Mouse (Mus musculus) kidney, postnatal 0 days (tissue): ENCODE measurements around the gene Olfr1274-ps. TPM values are rescaled to one million over a fixed set of nuclear protein-coding genes. Genes with fewer than 3 reads are reported as not detected.
A peak's percentile ranks its signal among the peaks of the same experiment; 100 is the strongest.
"Not testable (repeated sequence)": the region's sequence is repeated elsewhere in the genome, so short reads cannot be mapped to it uniquely, and the experiment has no call there.

Experiments used
- ATAC-seq: fragments of 200-750 bp; cut with Nextera tagmentation; replicated peaks from 2 replicates; pipeline ENCODE4 v1.8.0; 2017; ENCODE audit warnings: low read depth, moderate number of reproducible peaks, moderate TSS enrichment, moderate library complexity; ENCODE audit not compliant: low FRiP score
- DNase-seq: peaks from one replicate; pipeline ENCODE4 v3.0.0-alpha.2; 2016; ENCODE audit warnings: low spot score
- H3K27ac ChIP-seq: fragments of 300-500 bp; sonication (generic); 2 replicates; pipeline ENCODE4 v1.5.1; 2014; ENCODE audit warnings: mild to moderate bottlenecking
- H3K27me3 ChIP-seq: fragments of 300-500 bp; sonication (generic); 2 replicates; pipeline ENCODE4 v1.6.1; 2014; ENCODE audit warnings: low read length, mixed read lengths; ENCODE audit not compliant: insufficient read depth
- H3K36me3 ChIP-seq: fragments of 300-500 bp; sonication (generic); 2 replicates; pipeline ENCODE4 v1.6.1; 2014; ENCODE audit warnings: low read length, mixed read lengths; ENCODE audit not compliant: insufficient read depth
- H3K4me1 ChIP-seq: fragments of 300-500 bp; sonication (generic); replicated peaks from 2 replicates; pipeline ENCODE4 v1.6.1; 2014; ENCODE audit warnings: antibody characterized with exemption, low read length, mixed read lengths; ENCODE audit not compliant: insufficient read depth
- H3K4me2 ChIP-seq: fragments of 300-500 bp; sonication (generic); 2 replicates; pipeline ENCODE4 v1.6.1; 2014; ENCODE audit warnings: mild to moderate bottlenecking, low read length, moderate library complexity, mixed read lengths
- H3K4me3 ChIP-seq: fragments of 300-500 bp; sonication (generic); replicated peaks from 2 replicates; pipeline ENCODE4 v1.5.1; 2014; ENCODE audit warnings: low read depth, low read length
- H3K9ac ChIP-seq: fragments of 300-500 bp; sonication (generic); 2 replicates; pipeline ENCODE4 v1.6.1; 2014; ENCODE audit warnings: low read depth, low read length
- H3K9me3 ChIP-seq: fragments of 300-500 bp; sonication (generic); replicated peaks from 2 replicates; pipeline ENCODE4 v1.6.1; 2016; ENCODE audit warnings: low read length, inconsistent platforms, mixed read lengths
- WGBS: fragments of 180-500 bp; shearing (Covaris S2); extraction: QIAGEN DNeasy Blood & Tissue Kit; methylation state at CpG from one replicate; pipeline ENCODE4 v1.1.7; 2014; 5-methylcytosine and 5-hydroxymethylcytosine counted together
- polyA plus RNA-seq: library from polyadenylated mRNA; unstranded; fragments of >200 nt; fragmentation: Nextera tagmentation; extraction: Ambion mirVana; gene quantifications from 2 replicates; pipeline ENCODE4 v1.2.1, GENCODE M21; 2015

The Olfr1274-ps gene
- polyA plus RNA-seq = not detected in 2 replicates

DNA sequence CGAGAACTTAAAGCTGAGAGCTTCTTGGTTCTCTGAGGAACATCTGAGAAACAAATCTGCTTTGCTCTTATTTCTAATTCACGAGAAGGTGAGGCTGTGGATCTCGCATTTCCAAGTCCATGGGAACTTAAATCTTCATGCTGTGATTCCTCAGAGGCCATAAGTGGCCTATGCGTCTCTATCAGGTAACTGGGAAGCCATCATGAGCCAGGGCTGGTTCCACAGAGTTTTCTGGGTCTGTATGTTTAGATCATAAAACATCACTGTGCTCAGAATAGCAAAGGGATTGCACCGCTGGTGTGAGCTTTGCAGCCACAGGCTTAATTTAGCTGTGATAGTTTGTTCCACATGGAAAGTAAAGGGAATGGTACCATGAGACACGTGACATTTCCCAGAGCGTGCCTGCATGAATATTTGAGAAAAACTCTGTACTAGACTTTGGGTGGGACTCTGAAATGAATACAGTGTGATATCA is at the start of gene Olfr1274-ps:
TSS of gene Olfr1274-ps (plus strand) at position 51 of the 475 bp plus-strand sequence.
- H3K9ac ChIP-seq = not testable (repeated sequence)
- 74% methylated on average over 5 of the region's 7 CpGs for WGBS

DNA sequence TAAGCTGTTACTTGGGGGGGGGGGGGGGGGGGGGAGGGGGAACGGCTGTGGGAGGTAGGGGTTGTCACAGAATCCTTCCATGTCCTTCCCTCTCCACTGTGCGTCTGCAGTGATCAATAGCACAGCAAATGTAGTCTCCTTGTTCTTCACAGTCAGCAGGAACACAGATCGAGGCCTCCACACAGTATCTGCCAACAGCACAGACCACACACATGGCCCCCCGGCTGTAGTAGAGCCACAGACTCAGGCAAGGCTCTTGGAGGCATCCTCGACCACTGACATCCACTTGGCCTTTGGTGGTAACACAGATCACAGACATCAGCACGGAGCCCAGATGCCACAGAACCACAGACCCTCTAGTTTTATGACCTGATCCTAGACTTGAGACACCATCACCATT is 47.4 kb upstream of the Olfr1274-ps start:
- not testable (repeated sequence) for ATAC-seq, H3K36me3 ChIP-seq, H3K9ac ChIP-seq, H3K4me1 ChIP-seq, H3K4me2 ChIP-seq, DNase-seq, H3K9me3 ChIP-seq, H3K27me3 ChIP-seq, H3K27ac ChIP-seq, H3K4me3 ChIP-seq
- no CpG with 5 or more reads among the region's 6 CpGs for WGBS

More for the DNA sequence above, at the start of gene Olfr1274-ps:
- H3K4me2 ChIP-seq, H3K36me3 ChIP-seq, H3K27ac ChIP-seq, ATAC-seq, H3K9me3 ChIP-seq, DNase-seq, H3K4me1 ChIP-seq, H3K4me3 ChIP-seq, H3K27me3 ChIP-seq: not testable (repeated sequence)

DNA sequence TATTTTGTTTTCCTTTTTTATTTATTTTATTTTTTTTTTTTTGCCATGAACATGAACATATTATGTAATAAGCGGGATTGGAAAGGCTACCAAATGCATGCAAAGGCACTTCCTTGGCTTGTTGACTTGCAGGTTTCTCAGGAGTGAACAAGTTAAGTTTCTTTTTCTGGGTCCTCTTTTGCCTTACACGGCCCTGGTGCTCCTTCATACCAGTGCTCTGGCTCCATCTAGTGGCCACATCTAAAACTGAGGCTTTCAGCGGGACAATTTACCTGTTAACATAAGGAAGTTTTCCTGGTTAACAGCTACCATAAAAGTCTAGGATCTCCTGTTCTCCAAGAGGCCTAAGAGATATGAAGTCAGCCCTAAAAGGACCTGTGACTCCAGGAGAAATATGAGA is 46.9 kb upstream of the Olfr1274-ps start:
- H3K9ac ChIP-seq, H3K9me3 ChIP-seq, DNase-seq, H3K36me3 ChIP-seq, H3K4me1 ChIP-seq, H3K27me3 ChIP-seq, H3K4me2 ChIP-seq, H3K27ac ChIP-seq, H3K4me3 ChIP-seq: not testable (repeated sequence)
- WGBS = no CpG with 5 or more reads among the region's 3 CpGs
- peak; percentile 57; the same call in 1 of the 2 replicates for ATAC-seq

DNA sequence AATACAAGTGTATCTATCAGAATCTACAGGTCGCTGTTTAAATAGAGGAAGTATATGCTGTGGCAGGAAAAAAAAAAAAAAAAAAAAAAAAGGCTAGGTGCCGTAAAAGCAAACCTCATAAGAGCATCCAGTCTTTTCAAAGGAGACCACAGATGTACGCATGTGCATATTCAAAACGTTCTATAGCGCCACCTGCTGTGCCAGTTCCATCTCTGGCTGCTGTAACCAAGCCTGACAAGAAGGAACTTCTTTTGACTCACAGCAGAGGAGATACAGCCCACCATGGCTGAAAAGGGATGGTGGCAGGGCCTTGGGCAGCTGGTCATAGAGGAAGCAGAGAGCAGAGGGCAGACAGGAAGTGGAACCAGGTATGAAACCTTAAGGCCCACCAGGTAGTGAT is 39.3 kb upstream of the Olfr1274-ps start:
- not testable (repeated sequence) for ATAC-seq, DNase-seq, H3K4me1 ChIP-seq, H3K9me3 ChIP-seq, H3K36me3 ChIP-seq, H3K4me2 ChIP-seq, H3K27ac ChIP-seq, H3K9ac ChIP-seq, H3K27me3 ChIP-seq, H3K4me3 ChIP-seq
- no CpG with 5 or more reads among the region's 5 CpGs for WGBS

DNA sequence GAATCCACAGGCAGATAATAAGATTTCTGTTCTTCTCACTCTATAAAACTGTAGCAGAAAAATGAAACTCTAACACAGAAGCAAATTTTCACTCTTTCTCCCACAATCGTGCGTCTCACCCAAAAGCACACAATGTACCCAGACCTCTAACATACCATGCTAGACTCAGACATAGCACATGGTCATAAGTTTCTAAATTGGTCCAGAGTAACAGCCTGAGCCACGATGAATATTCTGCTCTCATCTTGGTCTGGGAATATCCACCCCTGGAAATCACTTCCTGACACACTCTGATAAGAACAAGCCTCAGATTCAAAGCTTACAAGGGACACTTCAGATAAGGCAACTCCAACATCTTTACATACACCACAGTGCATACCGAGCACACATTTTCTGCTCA is 38.3 kb upstream of the Olfr1274-ps start:
- not testable (repeated sequence) for H3K9ac ChIP-seq, H3K27ac ChIP-seq, H3K4me3 ChIP-seq, DNase-seq, H3K36me3 ChIP-seq, ATAC-seq, H3K9me3 ChIP-seq, H3K27me3 ChIP-seq, H3K4me2 ChIP-seq, H3K4me1 ChIP-seq
- no CpG with 5 or more reads among the region's 4 CpGs for WGBS

DNA sequence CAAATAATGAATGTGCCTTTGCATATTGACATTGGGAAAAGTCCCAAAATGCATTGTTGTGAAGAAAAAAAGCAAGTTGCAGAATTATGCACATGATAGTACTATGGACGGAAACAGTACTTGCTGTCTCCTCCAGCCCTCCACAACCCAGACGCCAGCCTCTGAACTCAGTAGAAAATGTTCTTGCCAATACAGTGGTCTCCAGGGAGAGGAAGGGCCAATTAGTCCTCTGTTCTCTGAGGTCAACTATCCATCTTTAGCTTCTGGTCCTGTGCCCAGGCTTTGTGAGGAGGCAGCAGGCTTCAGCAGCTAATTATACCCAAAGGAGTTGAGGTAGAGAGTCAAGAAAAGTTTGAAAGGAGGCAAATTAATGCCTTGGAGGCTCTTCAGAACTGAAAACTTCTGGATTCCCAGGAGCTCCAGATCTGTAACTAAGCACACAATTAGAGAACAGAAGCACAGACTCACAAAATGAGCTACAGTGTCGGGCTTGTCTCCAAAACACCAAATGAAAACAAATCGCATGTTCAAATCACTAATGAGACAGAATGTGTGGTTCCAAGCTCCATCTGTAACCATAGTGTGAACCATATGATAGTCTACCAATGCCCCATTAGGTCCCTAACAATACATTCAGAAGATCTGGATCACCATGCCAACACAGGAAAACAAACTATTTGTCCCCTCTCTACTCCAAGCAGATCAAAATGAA is 15.8 kb downstream of the Olfr1274-ps start:
- not testable (repeated sequence) for H3K27ac ChIP-seq, ATAC-seq, H3K4me3 ChIP-seq, H3K9ac ChIP-seq, H3K27me3 ChIP-seq, H3K4me1 ChIP-seq, H3K36me3 ChIP-seq, H3K4me2 ChIP-seq, DNase-seq, H3K9me3 ChIP-seq
- WGBS = 69% methylated on average over 4 of the region's 4 CpGs

DNA sequence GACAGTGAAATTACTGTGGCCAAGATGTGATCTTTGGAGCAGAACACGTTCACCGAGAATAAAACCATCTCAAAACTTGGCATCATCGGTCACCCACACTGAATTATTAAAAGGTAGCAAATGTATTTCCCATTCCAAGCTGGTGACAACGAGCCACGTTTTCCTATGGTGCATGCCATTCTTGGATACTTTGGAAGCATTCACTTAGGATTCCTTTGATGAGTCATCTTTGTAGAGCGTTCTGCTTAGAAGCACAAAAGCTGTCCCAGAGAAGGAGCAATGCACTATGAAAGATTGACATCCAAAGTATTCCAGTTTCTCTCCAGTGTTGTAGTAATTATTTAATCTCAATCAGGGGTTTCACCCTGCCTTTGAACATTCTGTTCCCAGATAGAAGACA is 23.8 kb downstream of the Olfr1274-ps start:
- not testable (repeated sequence) for ATAC-seq, H3K27me3 ChIP-seq, H3K9ac ChIP-seq, H3K4me1 ChIP-seq, DNase-seq, H3K4me3 ChIP-seq, H3K36me3 ChIP-seq, H3K27ac ChIP-seq, H3K9me3 ChIP-seq, H3K4me2 ChIP-seq
- WGBS = 81% methylated on average over 6 of the region's 6 CpGs

DNA sequence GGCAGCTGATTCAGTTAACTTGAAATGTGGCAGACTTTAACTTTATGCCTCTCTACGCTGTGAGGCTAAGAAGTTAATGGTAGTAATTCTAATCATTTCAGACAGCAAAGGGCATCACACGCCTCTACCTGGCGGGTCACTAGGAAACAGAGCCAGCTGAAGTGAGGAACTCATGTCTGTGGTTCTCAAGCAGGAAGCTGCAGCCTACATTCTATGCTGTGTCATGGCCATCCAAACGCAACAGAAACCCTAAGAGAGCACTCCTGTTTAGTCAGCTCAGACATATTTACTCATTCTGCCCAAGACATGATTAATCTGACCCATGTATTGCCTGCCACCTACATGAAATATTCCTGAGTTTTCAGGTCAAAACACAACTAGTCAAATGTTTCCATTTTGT is 26.5 kb downstream of the Olfr1274-ps start:
- not testable (repeated sequence) for H3K4me2 ChIP-seq, H3K9ac ChIP-seq, H3K27me3 ChIP-seq, DNase-seq, H3K4me3 ChIP-seq, H3K4me1 ChIP-seq, H3K27ac ChIP-seq, ATAC-seq, H3K9me3 ChIP-seq, H3K36me3 ChIP-seq
- WGBS = no CpG with 5 or more reads among the region's 4 CpGs

DNA sequence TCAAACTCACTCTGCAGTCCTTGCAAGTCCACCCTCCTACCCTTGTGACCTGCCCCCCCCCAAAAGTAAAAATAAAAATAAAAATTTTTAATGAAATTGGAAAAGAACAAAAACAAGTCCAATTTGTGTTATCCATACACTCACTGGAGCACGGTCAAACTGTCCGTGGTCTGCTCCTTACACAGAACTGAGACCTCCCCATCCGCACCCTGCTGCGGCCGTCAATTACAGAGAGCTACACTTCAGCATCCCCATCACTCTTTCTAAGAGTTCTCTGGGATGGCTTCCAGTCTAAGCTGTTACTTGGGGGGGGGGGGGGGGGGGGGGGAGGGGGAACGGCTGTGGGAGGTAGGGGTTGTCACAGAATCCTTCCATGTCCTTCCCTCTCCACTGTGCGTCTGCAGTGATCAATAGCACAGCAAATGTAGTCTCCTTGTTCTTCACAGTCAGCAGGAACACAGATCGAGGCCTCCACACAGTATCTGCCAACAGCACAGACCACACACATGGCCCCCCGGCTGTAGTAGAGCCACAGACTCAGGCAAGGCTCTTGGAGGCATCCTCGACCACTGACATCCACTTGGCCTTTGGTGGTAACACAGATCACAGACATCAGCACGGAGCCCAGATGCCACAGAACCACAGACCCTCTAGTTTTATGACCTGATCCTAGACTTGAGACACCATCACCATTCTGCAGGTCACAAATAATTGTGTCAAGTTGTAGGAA is 30.7 kb downstream of the Olfr1274-ps start:
- not testable (repeated sequence) for ATAC-seq, DNase-seq, H3K9me3 ChIP-seq, H3K4me3 ChIP-seq, H3K27ac ChIP-seq, H3K4me2 ChIP-seq, H3K4me1 ChIP-seq, H3K36me3 ChIP-seq, H3K9ac ChIP-seq, H3K27me3 ChIP-seq
- WGBS = no CpG with 5 or more reads among the region's 11 CpGs
